Mouse (Mus musculus) midbrain, embryonic 16.5 days (tissue): ENCODE data around the gene Olfr571. TPM values are rescaled to one million over a fixed set of nuclear protein-coding genes. Genes with fewer than 3 reads are reported as not detected.

Experiments
- ATAC-seq: fragments of 200-750 bp; cut with Nextera tagmentation; 2 replicates; pipeline ENCODE4 v1.8.0; 2017; ENCODE audit warnings: moderate TSS enrichment
- H3K27ac ChIP-seq: fragments of 300-500 bp; sonication (generic); 2 replicates; pipeline ENCODE4 v1.5.1; 2014; ENCODE audit warnings: mild to moderate bottlenecking, low read length, mixed read lengths
- H3K27me3 ChIP-seq: fragments of 300-500 bp; sonication (generic); 2 replicates; pipeline ENCODE4 v1.6.1; 2014; ENCODE audit warnings: low read depth, low read length, mixed read lengths; ENCODE audit not compliant: control insufficient read depth, insufficient read depth
- H3K36me3 ChIP-seq: fragments of 300-500 bp; sonication (generic); 2 replicates; pipeline ENCODE4 v1.6.1; 2014; ENCODE audit warnings: mild to moderate bottlenecking, low read length, moderate library complexity, mixed read lengths; ENCODE audit not compliant: control insufficient read depth, insufficient read depth
- H3K4me1 ChIP-seq: fragments of 300-500 bp; sonication (generic); 2 replicates; pipeline ENCODE4 v1.6.1; 2014; ENCODE audit warnings: mild to moderate bottlenecking, low read length, mixed read lengths; ENCODE audit not compliant: control insufficient read depth, insufficient read depth
- H3K4me2 ChIP-seq: fragments of 300-500 bp; sonication (generic); 2 replicates; pipeline ENCODE4 v1.6.1; 2014; ENCODE audit warnings: mild to moderate bottlenecking, low read length, mixed read lengths
- H3K4me3 ChIP-seq: fragments of 300-500 bp; sonication (generic); 2 replicates; pipeline ENCODE4 v1.5.1; 2014; ENCODE audit warnings: low read depth, mild to moderate bottlenecking, low read length, moderate library complexity, mixed read lengths
- H3K9ac ChIP-seq: fragments of 300-500 bp; sonication (generic); 2 replicates; pipeline ENCODE4 v1.6.1; 2014; ENCODE audit warnings: low read depth, low read length, mixed read lengths
- H3K9me3 ChIP-seq: fragments of 300-500 bp; sonication (generic); replicated peaks from 2 replicates; pipeline ENCODE4 v1.6.1; 2014; ENCODE audit warnings: mild to moderate bottlenecking, low read length, mixed read lengths; ENCODE audit not compliant: control insufficient read depth, poor library complexity, severe bottlenecking
- WGBS: fragments of 180-500 bp; shearing (Covaris S2); extraction: QIAGEN DNeasy Blood & Tissue Kit; methylation state at CpG from one replicate; pipeline ENCODE4 v1.1.7; 2014; 5-methylcytosine and 5-hydroxymethylcytosine counted together
- polyA plus RNA-seq: library from polyadenylated mRNA; unstranded; fragments of >200 nt; fragmentation: Nextera tagmentation; extraction: Ambion mirVana; gene quantifications from 2 replicates; pipeline ENCODE4 v1.2.1, GENCODE M21; 2015

The Olfr571 gene
- polyA plus RNA-seq, 1 experiment from 2014 or later, result not detected

- Histone ChIP-seq H3K36me3 (no peaks in the 10 kb centered on the region), H3K9me3 (no peaks in the 10 kb centered on the region), H3K27me3 (no peaks in the 10 kb centered on the region), H3K27ac (no peak within 1 kb of the TSS), H3K4me2 (no peak within 1 kb of the TSS), H3K4me3 (no peak within 1 kb of the TSS), H3K4me1 (no peaks in the 10 kb centered on the region), H3K9ac (no peak within 1 kb of the TSS)
- WGBS, result 57% methylated on average over 1 of the region's 1 CpGs
- ATAC-seq, result no peak
Measured at GRCm38 (mm10) chr7:102924109-102924508, 6.8 kb upstream of the Olfr571 start, which contains the start of gene Olfr572. TSS of gene Olfr572 (plus strand) at chr7:102924409.

- H3K9ac ChIP-seq, result no peak overlapping the region
- H3K4me1 ChIP-seq, result no peaks in the 10 kb centered on the region
- no peak overlapping the region for H3K4me2 ChIP-seq
- WGBS, result 22% methylated on average over 1 of the region's 1 CpGs
- no peak overlapping the region for H3K27ac ChIP-seq
- H3K9me3 ChIP-seq, result no peaks in the 10 kb centered on the region
- no peaks in the 10 kb centered on the region for H3K36me3 ChIP-seq
- no peak overlapping the region for H3K4me3 ChIP-seq
- ATAC-seq, result peak; percentile 86
- no peaks in the 10 kb centered on the region for H3K27me3 ChIP-seq
Measured at GRCm38 (mm10) chr7:102919632-102920031, 2.3 kb upstream of the Olfr571 start.

GRCm38 (mm10) chr7:102916405-102916804 is 931 bp downstream of the Olfr571 start:
- ATAC-seq, result no peak
- Histone ChIP-seq H3K4me3 (no peak overlapping the region), H3K4me2 (no peak overlapping the region), H3K9ac (no peak overlapping the region), H3K36me3 (no peaks in the 10 kb centered on the region), H3K9me3 (no peaks in the 10 kb centered on the region), H3K27me3 (no peaks in the 10 kb centered on the region), H3K4me1 (no peaks in the 10 kb centered on the region), H3K27ac (no peak overlapping the region)
- 73% methylated on average over 5 of the region's 5 CpGs for WGBS

- H3K27ac ChIP-seq, result no peak overlapping the region
- H3K4me2 ChIP-seq, result no peak overlapping the region
- WGBS, result 56% methylated on average over 1 of the region's 1 CpGs
- no peaks in the 10 kb centered on the region for H3K4me1 ChIP-seq
- no peaks in the 10 kb centered on the region for H3K36me3 ChIP-seq
- H3K9ac ChIP-seq, result no peak overlapping the region
- H3K9me3 ChIP-seq, result no peaks in the 10 kb centered on the region
- H3K4me3 ChIP-seq, result no peak overlapping the region
- H3K27me3 ChIP-seq, result no peaks in the 10 kb centered on the region
- no peak for ATAC-seq
Measured at GRCm38 (mm10) chr7:102915261-102915660, 2.1 kb downstream of the Olfr571 start.

- no peaks in the 10 kb centered on the region for H3K9me3 ChIP-seq
- no peaks in the 10 kb centered on the region for H3K27me3 ChIP-seq
- no peaks in the 10 kb centered on the region for H3K36me3 ChIP-seq
- H3K4me3 ChIP-seq, result no peak within 1 kb of the TSS
- no peak for ATAC-seq
- 72% methylated on average over 3 of the region's 3 CpGs for WGBS
- no peaks in the 10 kb centered on the region for H3K4me1 ChIP-seq
- no peak within 1 kb of the TSS for H3K27ac ChIP-seq
- H3K4me2 ChIP-seq, result no peak within 1 kb of the TSS
- no peak within 1 kb of the TSS for H3K9ac ChIP-seq
Measured at GRCm38 (mm10) chr7:102890782-102891181, 26.6 kb downstream of the Olfr571 start, which contains the start of gene Olfr569. TSS of gene Olfr569 (minus strand) at chr7:102890882.

GRCm38 (mm10) chr7:102876822-102877221 is 40.5 kb downstream of the Olfr571 start, which contains the start of gene Olfr568:
TSS of gene Olfr568 (plus strand) at chr7:102877122.
- Histone ChIP-seq H3K4me3 (no peak within 1 kb of the TSS), H3K9ac (no peak within 1 kb of the TSS), H3K27me3 (no peaks in the 10 kb centered on the region), H3K4me2 (no peak within 1 kb of the TSS), H3K27ac (no peak within 1 kb of the TSS), H3K4me1 (no peaks in the 10 kb centered on the region), H3K9me3 (no peaks in the 10 kb centered on the region), H3K36me3 (no peaks in the 10 kb centered on the region)
- no peak for ATAC-seq

GRCm38 (mm10) chr7:102858665-102859064 is 58.7 kb downstream of the Olfr571 start, which contains the start of gene Olfr566:
TSS of gene Olfr566 (minus strand) at chr7:102858765.
- H3K4me2 ChIP-seq, result no peak within 1 kb of the TSS
- no peak for ATAC-seq
- H3K4me3 ChIP-seq, result no peak within 1 kb of the TSS
- WGBS, result 89% methylated on average over 1 of the region's 1 CpGs
- H3K27ac ChIP-seq, result no peak within 1 kb of the TSS
- H3K9ac ChIP-seq, result no peak within 1 kb of the TSS
- no peaks in the 10 kb centered on the region for H3K27me3 ChIP-seq
- no peaks in the 10 kb centered on the region for H3K36me3 ChIP-seq
- H3K4me1 ChIP-seq, result no peaks in the 10 kb centered on the region
- H3K9me3 ChIP-seq, result no peaks in the 10 kb centered on the region

GRCm38 (mm10) chr7:102855807-102856206 is 61.5 kb downstream of the Olfr571 start:
- Histone ChIP-seq H3K9me3 (no peaks in the 10 kb centered on the region), H3K4me2 (no peak overlapping the region), H3K9ac (no peak overlapping the region), H3K27ac (no peak overlapping the region), H3K4me1 (no peaks in the 10 kb centered on the region), H3K27me3 (no peaks in the 10 kb centered on the region), H3K36me3 (no peaks in the 10 kb centered on the region), H3K4me3 (no peak overlapping the region)
- no peak for ATAC-seq
